Mouse (Mus musculus) G1E (cell line): ENCODE measurements around the gene Phgr1.

ENCODE experiments used
- CTCF ChIP-seq: IDR thresholded peaks from 2 replicates; pipeline ENCODE4 v1.5.1; 2012; ENCODE audit warnings: low read depth, low read length, inconsistent platforms, mixed read lengths
- GATA1 ChIP-seq: IDR thresholded peaks from 2 replicates; pipeline ENCODE4 v1.6.1; 2012; ENCODE audit warnings: borderline replicate concordance, low read length, inconsistent platforms, mixed read lengths
- GATA2 ChIP-seq: IDR thresholded peaks from 2 replicates; pipeline ENCODE4 v1.6.1; 2012; ENCODE audit warnings: low read depth, low read length, inconsistent platforms, borderline replicate concordance
- POLR2AphosphoS5 ChIP-seq: IDR thresholded peaks from 2 replicates; pipeline ENCODE4 v1.6.1; 2012; ENCODE audit warnings: low read depth, low read length, inconsistent platforms; ENCODE audit not compliant: insufficient replicate concordance
- TAL1 ChIP-seq: conservative IDR thresholded peaks from 2 replicates; pipeline ENCODE4 v1.6.1; 2012; ENCODE audit warnings: low read depth, low read length, inconsistent platforms, mixed read lengths

DNA sequence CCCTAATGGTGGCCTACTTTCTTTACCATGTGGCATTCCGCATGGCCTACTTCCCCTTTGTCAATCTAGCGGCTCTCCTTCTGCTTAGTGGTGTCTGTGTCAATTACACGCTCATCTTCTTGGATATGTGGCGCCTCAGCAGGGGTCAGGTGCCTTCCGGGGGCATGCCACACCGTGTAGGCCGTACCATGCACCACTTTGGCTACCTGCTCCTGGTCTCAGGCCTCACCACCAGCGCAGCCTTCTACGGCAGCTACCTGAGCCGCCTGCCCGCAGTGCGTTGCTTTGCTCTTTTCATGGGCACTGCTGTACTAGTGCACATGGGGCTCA lies 17.6 kb downstream of the Phgr1 start:
- TF ChIP-seq CTCF (no peak), TAL1 (no peak), POLR2AphosphoS5 (no peak), GATA2 (no peak), GATA1 (no peak)
